Mouse (Mus musculus): ENCODE results near the gene Gm10401.
"Not testable (repeated sequence)": the region's sequence is repeated elsewhere in the genome, so short reads cannot be mapped to it uniquely, and the experiment has no call there.

The Gm10401 gene

GRCm38 (mm10) chr5:115117467-115117866, 19.4 kb upstream of the Gm10401 start:
- no peak for DNase-seq

- no peak for DNase-seq
Observed at GRCm38 (mm10) chr5:115116426-115116825, 18.3 kb upstream of the Gm10401 start.

- DNase-seq = no peak
Observed at GRCm38 (mm10) chr5:115114501-115114900, 16.4 kb upstream of the Gm10401 start.

GRCm38 (mm10) chr5:115113244-115113643, 15.1 kb upstream of the Gm10401 start:
- DNase-seq = no peak

GRCm38 (mm10) chr5:115111156-115111555, 13.1 kb upstream of the Gm10401 start:
- no peak for DNase-seq

- DNase-seq = not testable (repeated sequence)
Observed at GRCm38 (mm10) chr5:115103253-115103652, 5.2 kb upstream of the Gm10401 start.

- no peak for DNase-seq
Observed at GRCm38 (mm10) chr5:115102231-115102630, 4.1 kb upstream of the Gm10401 start.

GRCm38 (mm10) chr5:115100473-115100872, 2.4 kb upstream of the Gm10401 start:
- DNase-seq = no peak

GRCm38 (mm10) chr5:115099991-115100390, 1.9 kb upstream of the Gm10401 start:
- no peak for DNase-seq

GRCm38 (mm10) chr5:115099530-115099929, 1.4 kb upstream of the Gm10401 start:
- DNase-seq = no peak

GRCm38 (mm10) chr5:115091776-115092175, 6.3 kb downstream of the Gm10401 start:
- no peak for DNase-seq

GRCm38 (mm10) chr5:115091015-115091414, 7.1 kb downstream of the Gm10401 start:
- no peak for DNase-seq

- DNase-seq = no peak
Observed at GRCm38 (mm10) chr5:115089592-115090268, 8.4 kb downstream of the Gm10401 start.

- no peak for DNase-seq
Observed at GRCm38 (mm10) chr5:115085675-115086074, 12.4 kb downstream of the Gm10401 start.

- no peak for DNase-seq
Observed at GRCm38 (mm10) chr5:115083492-115083891, 14.6 kb downstream of the Gm10401 start.

GRCm38 (mm10) chr5:115081636-115082035, 16.5 kb downstream of the Gm10401 start:
- no peak for DNase-seq

GRCm38 (mm10) chr5:115076144-115076901, 21.8 kb downstream of the Gm10401 start:
- DNase-seq = peak; percentile 22

- DNase-seq = no peak
Observed at GRCm38 (mm10) chr5:115074749-115075148, 23.3 kb downstream of the Gm10401 start.

- not testable (repeated sequence) for DNase-seq
Observed at GRCm38 (mm10) chr5:115073306-115073705, 24.8 kb downstream of the Gm10401 start.

GRCm38 (mm10) chr5:115072143-115072542, 26.0 kb downstream of the Gm10401 start:
- DNase-seq = peak; percentile 72

- no peak for DNase-seq
Observed at GRCm38 (mm10) chr5:115071096-115071901, 26.8 kb downstream of the Gm10401 start.

- DNase-seq = no peak
Observed at GRCm38 (mm10) chr5:115070457-115070856, 27.6 kb downstream of the Gm10401 start.

- DNase-seq = no peak
Observed at GRCm38 (mm10) chr5:115069611-115070010, 28.5 kb downstream of the Gm10401 start.

All from right cerebral cortex, adult 18-20 months (tissue).